Mouse (Mus musculus): Measurements from ENCODE around the gene Zfp110. TPM values are rescaled to one million over a fixed set of nuclear protein-coding genes. Genes with fewer than 3 reads are reported as not detected.

Zfp110 gene
- polyA plus RNA-seq, 1 experiment from 2014 or later, result 28.7 TPM

DNA sequence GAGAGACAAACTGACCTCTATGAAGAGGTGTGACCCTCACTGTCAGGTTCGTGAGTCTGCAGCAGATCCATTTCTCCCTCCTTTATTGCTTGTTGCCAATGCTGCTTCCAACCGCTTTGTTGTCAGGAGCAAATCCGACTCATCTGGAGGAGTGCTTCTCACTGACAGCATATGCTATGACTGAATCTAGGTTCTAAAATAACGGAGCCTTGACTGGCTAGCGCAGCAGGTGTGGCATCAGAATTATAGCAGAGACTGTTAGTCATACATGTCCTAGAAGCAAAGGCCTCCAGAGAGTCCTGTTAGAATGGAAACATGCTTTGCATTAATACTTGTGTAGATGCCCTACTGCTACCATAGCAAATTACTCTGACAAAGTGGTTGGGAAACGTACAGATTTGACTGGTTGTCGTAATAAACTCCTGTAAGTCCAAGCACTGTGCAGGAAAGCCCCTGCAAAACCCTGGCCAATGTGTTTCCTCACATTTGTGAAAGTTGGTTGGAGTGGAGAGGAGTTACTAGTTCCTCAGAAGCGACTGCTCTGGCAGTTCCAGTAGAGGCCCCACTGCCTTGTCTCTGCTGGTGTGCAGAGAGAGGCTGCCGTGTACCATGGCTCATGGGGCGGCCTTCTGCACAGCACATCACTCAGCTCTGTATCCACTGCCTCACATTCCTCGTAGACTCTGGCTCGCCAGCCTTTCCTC is 52.2 kb downstream of the Zfp110 start:
- no peak for DNase-seq (ENCODE audit: low spot score)
- 92% methylated on average over 12 of the region's 12 CpGs for WGBS
- H3K4me3 ChIP-seq (ENCODE audit: low read depth, low read length), result no peak overlapping the region
- ATAC-seq (replicated peaks; ENCODE audit: low FRiP score, low TSS enrichment, low read depth), result no peak
- H3K9ac ChIP-seq (ENCODE audit: low read length), result no peak overlapping the region
- no peaks in the 10 kb centered on the region for H3K9me3 ChIP-seq (ENCODE audit: control insufficient read depth, low read length)
- no peak overlapping the region for H3K27ac ChIP-seq (ENCODE audit: low read depth)
- H3K4me1 ChIP-seq (replicated peaks; ENCODE audit: control insufficient read depth, insufficient read depth, low read length), result no peaks in the 10 kb centered on the region; the same call in 1 of the 2 replicates
- no peak overlapping the region for H3K4me2 ChIP-seq (ENCODE audit: low read length)
- H3K27me3 ChIP-seq (replicated peaks; ENCODE audit: control insufficient read depth, insufficient read depth, low read length), result no peaks in the 10 kb centered on the region
- H3K36me3 ChIP-seq (ENCODE audit: control insufficient read depth, insufficient read depth, low read length), result peaks cover 67% of the 10 kb centered on the region

DNA sequence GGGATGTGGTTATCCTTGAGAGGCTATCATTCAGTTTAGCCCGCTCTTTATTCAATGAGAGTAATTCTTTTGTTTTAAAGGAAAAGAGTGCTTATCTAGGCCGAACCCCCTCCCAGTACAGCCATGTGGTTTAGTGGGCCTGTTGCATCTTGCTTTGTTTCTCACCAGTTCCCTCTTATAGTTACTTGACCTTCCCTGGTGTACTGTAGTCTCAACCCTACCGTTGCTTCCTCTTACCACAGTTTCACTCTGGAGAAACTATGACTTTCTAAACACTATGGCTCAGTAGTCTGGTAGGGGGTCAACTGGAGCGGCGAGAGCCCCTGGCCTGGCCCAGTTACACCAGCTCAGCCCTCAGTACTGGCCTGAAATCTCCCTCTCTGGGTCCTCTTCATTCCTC is 53.0 kb downstream of the Zfp110 start:
- Histone ChIP-seq H3K27ac (ENCODE audit: low read depth) (no peak overlapping the region), H3K4me3 (ENCODE audit: low read depth, low read length) (no peak overlapping the region), H3K9me3 (ENCODE audit: control insufficient read depth, low read length) (no peaks in the 10 kb centered on the region), H3K4me1 (replicated peaks; ENCODE audit: control insufficient read depth, insufficient read depth, low read length) (no peaks in the 10 kb centered on the region), H3K4me2 (ENCODE audit: low read length) (no peak overlapping the region), H3K36me3 (ENCODE audit: control insufficient read depth, insufficient read depth, low read length) (peaks cover 73% of the 10 kb centered on the region), H3K9ac (ENCODE audit: low read length) (no peak overlapping the region), H3K27me3 (replicated peaks; ENCODE audit: control insufficient read depth, insufficient read depth, low read length) (no peaks in the 10 kb centered on the region)
- WGBS, result 92% methylated on average over 5 of the region's 5 CpGs
- no peak for DNase-seq (ENCODE audit: low spot score)
- ATAC-seq (replicated peaks; ENCODE audit: low FRiP score, low TSS enrichment, low read depth), result no peak

DNA sequence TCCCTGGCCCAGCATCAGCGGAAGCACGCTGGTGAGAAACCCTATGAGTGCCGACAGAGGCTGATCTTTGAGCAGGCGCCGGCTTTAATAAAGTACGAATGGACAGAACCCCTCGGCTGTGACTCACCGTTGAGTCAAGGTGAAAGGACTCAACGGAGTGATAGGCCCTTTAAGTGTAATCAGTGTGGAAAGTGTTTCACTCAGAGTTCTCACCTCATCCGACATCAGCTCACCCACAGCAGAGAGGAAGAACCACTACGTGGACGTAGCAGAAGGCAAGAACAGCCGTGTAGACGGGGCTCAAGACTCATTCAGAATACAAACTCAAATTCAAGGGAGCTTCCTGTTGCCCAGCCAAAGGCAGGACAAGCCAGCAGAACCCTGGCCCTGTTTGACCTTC is 56.4 kb downstream of the Zfp110 start:
- Histone ChIP-seq H3K27ac (ENCODE audit: low read depth) (no peak overlapping the region), H3K36me3 (ENCODE audit: control insufficient read depth, insufficient read depth, low read length) (peaks cover 58% of the 10 kb centered on the region), H3K4me2 (ENCODE audit: low read length) (no peak overlapping the region), H3K4me1 (replicated peaks; ENCODE audit: control insufficient read depth, insufficient read depth, low read length) (no peaks in the 10 kb centered on the region), H3K27me3 (replicated peaks; ENCODE audit: control insufficient read depth, insufficient read depth, low read length) (no peaks in the 10 kb centered on the region), H3K9ac (ENCODE audit: low read length) (no peak overlapping the region), H3K9me3 (ENCODE audit: control insufficient read depth, low read length) (no peaks in the 10 kb centered on the region), H3K4me3 (ENCODE audit: low read depth, low read length) (no peak overlapping the region)
- ATAC-seq (replicated peaks; ENCODE audit: low FRiP score, low TSS enrichment, low read depth) (no peak), DNase-seq (ENCODE audit: low spot score) (no peak)
- WGBS, result 94% methylated on average over 14 of the region's 14 CpGs

DNA sequence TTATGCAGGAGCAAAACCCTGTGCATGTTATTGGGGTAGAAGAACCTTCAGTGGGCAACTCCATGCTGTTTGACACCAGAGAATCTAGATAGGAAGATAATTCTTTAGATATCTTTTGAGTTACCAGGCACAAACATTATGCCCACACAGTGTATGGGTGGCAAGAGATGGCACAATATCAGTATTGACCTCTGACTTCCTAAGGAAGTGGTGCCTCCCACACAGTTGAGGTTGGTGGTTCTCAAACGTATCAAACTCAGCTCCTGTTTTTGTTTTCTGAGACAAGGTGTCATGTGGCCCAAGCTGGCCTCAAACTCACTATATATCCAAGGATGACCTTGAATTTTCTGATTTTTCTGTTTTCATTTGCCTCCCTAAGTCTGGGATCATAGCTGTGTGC is 56.8 kb downstream of the Zfp110 start:
- Histone ChIP-seq H3K4me1 (replicated peaks; ENCODE audit: control insufficient read depth, insufficient read depth, low read length) (no peaks in the 10 kb centered on the region), H3K4me2 (ENCODE audit: low read length) (no peak overlapping the region), H3K27ac (ENCODE audit: low read depth) (no peak overlapping the region), H3K4me3 (ENCODE audit: low read depth, low read length) (no peak overlapping the region), H3K9ac (ENCODE audit: low read length) (no peak overlapping the region), H3K27me3 (replicated peaks; ENCODE audit: control insufficient read depth, insufficient read depth, low read length) (no peaks in the 10 kb centered on the region), H3K9me3 (ENCODE audit: control insufficient read depth, low read length) (no peaks in the 10 kb centered on the region), H3K36me3 (ENCODE audit: control insufficient read depth, insufficient read depth, low read length) (peaks cover 54% of the 10 kb centered on the region)
- DNase-seq (ENCODE audit: low spot score), result no peak
- no peak for ATAC-seq (replicated peaks; ENCODE audit: low FRiP score, low TSS enrichment, low read depth)
- WGBS, result 79% methylated on average over 1 of the region's 1 CpGs

DNA sequence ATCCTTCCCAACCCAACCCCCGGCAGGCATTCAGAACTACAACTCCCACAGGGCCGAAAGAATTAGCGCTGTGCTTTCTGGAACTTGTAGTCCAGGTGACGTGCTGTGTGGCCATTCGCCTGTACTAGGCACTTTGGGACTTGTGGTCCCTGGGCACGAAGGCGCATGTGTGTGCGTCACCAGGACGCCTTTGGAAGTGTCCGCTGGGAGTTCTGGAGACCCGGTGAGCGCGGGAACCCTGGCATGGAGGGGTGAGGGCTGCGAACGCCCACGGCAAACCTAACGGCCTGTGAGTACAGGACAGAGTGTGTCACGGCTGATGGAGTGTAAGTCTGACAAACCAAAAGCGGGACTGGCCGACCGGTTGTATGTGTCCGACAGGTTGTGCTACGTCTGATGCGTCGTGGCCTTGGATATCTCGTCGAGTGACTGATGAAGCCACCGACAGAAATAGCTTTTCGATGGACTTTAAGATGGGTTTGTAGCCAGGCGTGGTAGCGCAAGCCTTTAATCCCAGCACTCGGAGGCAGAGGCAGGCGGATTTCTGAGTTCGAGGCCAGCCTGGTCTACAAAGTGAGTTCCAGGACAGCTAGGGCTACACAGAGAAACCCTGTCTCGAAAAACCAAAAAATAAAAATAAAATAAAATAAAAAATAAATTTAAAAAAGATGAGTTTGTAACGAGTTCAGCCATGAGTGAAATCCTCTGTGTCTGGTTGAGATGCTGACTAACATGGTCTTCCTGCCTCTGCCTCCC is 63.3 kb downstream of the Zfp110 start, which contains the start of gene Zscan22:
Gene Zscan22, plus strand, starts transcription at position 161 of the 756 bp plus-strand sequence.
- Histone ChIP-seq H3K9ac (ENCODE audit: low read length) (peak within 1 kb of the TSS; percentile 58), H3K4me3 (ENCODE audit: low read depth, low read length) (peak within 1 kb of the TSS; percentile 86), H3K4me2 (ENCODE audit: low read length) (peak within 1 kb of the TSS; percentile 59), H3K36me3 (ENCODE audit: control insufficient read depth, insufficient read depth, low read length) (no peaks in the 10 kb centered on the region), H3K4me1 (replicated peaks; ENCODE audit: control insufficient read depth, insufficient read depth, low read length) (peaks cover 7% of the 10 kb centered on the region), H3K9me3 (ENCODE audit: control insufficient read depth, low read length) (no peaks in the 10 kb centered on the region), H3K27me3 (replicated peaks; ENCODE audit: control insufficient read depth, insufficient read depth, low read length) (no peaks in the 10 kb centered on the region), H3K27ac (ENCODE audit: low read depth) (no peak within 1 kb of the TSS)
- peak; percentile 97 for ATAC-seq (replicated peaks; ENCODE audit: low FRiP score, low TSS enrichment, low read depth)
- DNase-seq (ENCODE audit: low spot score), result peak; percentile 94
- 7% methylated on average over 36 of the region's 36 CpGs for WGBS

Other genes with a start within 250 kb of the Zfp110 start
- not detected in 2 replicates for gene Vmn2r53, start 226.0 kb upstream of the Zfp110 start, polyA plus RNA-seq (2014; fragmentation: Nextera tagmentation; extraction: Ambion mirVana)
- not detected in 2 replicates for gene Vmn2r54, start 194.4 kb upstream of the Zfp110 start, polyA plus RNA-seq (2014; fragmentation: Nextera tagmentation; extraction: Ambion mirVana)
- gene Vmn2r55, start 149.8 kb upstream of the Zfp110 start, polyA plus RNA-seq (2014; fragmentation: Nextera tagmentation; extraction: Ambion mirVana), result not detected in 2 replicates
- gene Vmn2r56, start 99.8 kb upstream of the Zfp110 start, polyA plus RNA-seq (2014; fragmentation: Nextera tagmentation; extraction: Ambion mirVana), result not detected in 2 replicates
- 7.6 and 8.4 TPM in 2 replicates for gene Zscan18, start 31.1 kb upstream of the Zfp110 start, polyA plus RNA-seq (2014; fragmentation: Nextera tagmentation; extraction: Ambion mirVana)
- gene Zfp329, start 15.9 kb upstream of the Zfp110 start, polyA plus RNA-seq (2014; fragmentation: Nextera tagmentation; extraction: Ambion mirVana), result 15.1 and 16.2 TPM in 2 replicates
- 4.4 and 4.8 TPM in 2 replicates for gene Zfp128, start 46.4 kb downstream of the Zfp110 start, polyA plus RNA-seq (2014; fragmentation: Nextera tagmentation; extraction: Ambion mirVana)
- 17.4 and 21.6 TPM in 2 replicates for gene Zscan22, start 63.1 kb downstream of the Zfp110 start, polyA plus RNA-seq (2014; fragmentation: Nextera tagmentation; extraction: Ambion mirVana)
- gene Rps5, start 87.5 kb downstream of the Zfp110 start, polyA plus RNA-seq (2014; fragmentation: Nextera tagmentation; extraction: Ambion mirVana), result 1,510 and 1,578 TPM in 2 replicates
- gene Rnf225, start 92.7 kb downstream of the Zfp110 start, polyA plus RNA-seq (2014; fragmentation: Nextera tagmentation; extraction: Ambion mirVana), result 0.45 and 0.63 TPM in 2 replicates
- 7.4 and 8.3 TPM in 2 replicates for gene Zfp324, start 131.1 kb downstream of the Zfp110 start, polyA plus RNA-seq (2014; fragmentation: Nextera tagmentation; extraction: Ambion mirVana)
- gene Zfp446, start 143.1 kb downstream of the Zfp110 start, polyA plus RNA-seq (2014; fragmentation: Nextera tagmentation; extraction: Ambion mirVana), result 5.4 and 6.5 TPM in 2 replicates
- 0.38 TPM in 1 of 2 replicates, not detected in the other for gene Slc27a5, start 163.4 kb downstream of the Zfp110 start, polyA plus RNA-seq (2014; fragmentation: Nextera tagmentation; extraction: Ambion mirVana)
- gene Trim28, start 164.4 kb downstream of the Zfp110 start, polyA plus RNA-seq (2014; fragmentation: Nextera tagmentation; extraction: Ambion mirVana), result 390 and 414 TPM in 2 replicates
- gene Zbtb45, start 175.3 kb downstream of the Zfp110 start, polyA plus RNA-seq (2014; fragmentation: Nextera tagmentation; extraction: Ambion mirVana), result 23.7 and 26.9 TPM in 2 replicates
- gene Chmp2a, start 200.0 kb downstream of the Zfp110 start, polyA plus RNA-seq (2014; fragmentation: Nextera tagmentation; extraction: Ambion mirVana), result 157 and 161 TPM in 2 replicates
- gene Ube2m, start 203.5 kb downstream of the Zfp110 start, polyA plus RNA-seq (2014; fragmentation: Nextera tagmentation; extraction: Ambion mirVana), result 72.7 and 124 TPM in 2 replicates
- 2.5 and 2.7 TPM in 2 replicates for gene Mzf1, start 220.0 kb downstream of the Zfp110 start, polyA plus RNA-seq (2014; fragmentation: Nextera tagmentation; extraction: Ambion mirVana)

All from intestine, embryonic 14.5 days (tissue).